ENCODE assay signal across 8 mouse cellular contexts in the genomic region with DNA sequence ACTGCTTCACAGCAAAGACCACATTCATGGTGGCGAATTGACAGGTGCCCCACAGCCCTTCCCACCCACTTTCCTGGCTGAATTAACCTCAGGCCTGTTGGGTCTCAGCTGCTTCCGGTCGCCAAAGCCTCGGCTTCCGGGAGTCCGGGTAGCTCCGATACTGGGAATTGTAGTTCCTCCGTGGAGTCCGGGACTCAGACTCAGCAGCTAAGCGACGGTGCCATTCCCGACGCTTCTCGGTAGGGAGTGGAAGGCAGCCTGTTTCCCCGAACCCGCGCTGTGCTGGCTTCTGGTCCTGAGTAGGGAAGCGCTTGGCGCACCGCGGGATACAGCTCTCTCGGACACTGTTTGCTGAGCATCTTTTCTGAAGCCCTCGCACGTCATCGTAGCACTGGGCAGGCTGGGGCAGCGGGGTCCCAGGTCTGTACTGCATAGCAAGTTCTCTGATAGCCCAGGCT. TPM values are rescaled to one million over a fixed set of nuclear protein-coding genes. Genes with fewer than 3 reads are reported as not detected.
A peak's percentile ranks its signal among the peaks of the same experiment; 100 is the strongest.
DNase-seq lines count a peak whose midpoint lies in the region; ATAC-seq and TF ChIP-seq lines count a peak whose summit lies in the region.

No protein-coding gene starts in this region.

- WGBS in hindbrain, embryonic 10.5 days = under 1% methylated on average over 26 of the region's 26 CpGs
- WGBS in lung, postnatal 0 days = under 1% methylated on average over 26 of the region's 26 CpGs

- no peak for TF ChIP-seq EP300 in lung, postnatal 0 days (IDR thresholded peaks at IDR 0.05)

- H3K27ac ChIP-seq in hindbrain, embryonic 10.5 days = peak overlapping the region; percentile 93
- peak overlapping the region; percentile 65 for H3K27ac ChIP-seq in lung, postnatal 0 days (ENCODE audit: low read length)

- DNase-seq in MEL-GATA-1-ER (ENCODE audit: extremely low read depth, low read depth) = peak; percentile 99
- peak; percentile 91 for DNase-seq in cerebellum, adult 8-10 months
- DNase-seq in forelimb bud, embryonic 11.5 days (ENCODE audit: low read depth, low spot score) = peak; percentile 92
- peak; percentile 93 for DNase-seq in hindbrain, embryonic 10.5 days (ENCODE audit: low spot score)
- DNase-seq in layer of hippocampus, adult 9-11 months = peak; percentile 88
- peak; percentile 93 for DNase-seq in lung, postnatal 0 days (ENCODE audit: low spot score)
- peak; percentile 74 for DNase-seq in ovary, postnatal 14 days (ENCODE audit: low spot score)
- DNase-seq in thymus, postnatal 14 days = peak; percentile 84

- no peaks in the 10 kb centered on the region for H3K9me3 ChIP-seq in hindbrain, embryonic 10.5 days
- no peaks in the 10 kb centered on the region for H3K9me3 ChIP-seq in lung, postnatal 0 days (ENCODE audit: low read length)

- ATAC-seq in lung, postnatal 0 days = peak; percentile 96

- H3K36me3 ChIP-seq in hindbrain, embryonic 10.5 days = peaks cover 13% of the 10 kb centered on the region
- no peaks in the 10 kb centered on the region for H3K36me3 ChIP-seq in lung, postnatal 0 days (ENCODE audit: insufficient read depth, low read length)

- H3K9ac ChIP-seq in lung, postnatal 0 days (replicated peaks; ENCODE audit: low read depth) = peak overlapping the region; percentile 54

- no peaks in the 10 kb centered on the region for H3K27me3 ChIP-seq in hindbrain, embryonic 10.5 days (ENCODE audit: insufficient read depth, poor library complexity, severe bottlenecking)
- no peaks in the 10 kb centered on the region for H3K27me3 ChIP-seq in lung, postnatal 0 days (replicated peaks; ENCODE audit: insufficient read depth, low read length)

- peaks cover 22% of the 10 kb centered on the region for H3K4me1 ChIP-seq in hindbrain, embryonic 10.5 days (replicated peaks)
- 0 out of 2 replicates have a peak, but pooled peaks cover 2% of the 10 kb centered on the region for H3K4me1 ChIP-seq in lung, postnatal 0 days (ENCODE audit: insufficient read depth, low read depth, low read length)

- TF ChIP-seq CTCF in lung, postnatal 0 days (IDR thresholded peaks at IDR 0.05) = no peak

- peak overlapping the region; percentile 80 for H3K4me3 ChIP-seq in hindbrain, embryonic 10.5 days
- peak overlapping the region; percentile 67 for H3K4me3 ChIP-seq in lung, postnatal 0 days (ENCODE audit: low read depth, low read length)

- H3K4me2 ChIP-seq in lung, postnatal 0 days (replicated peaks; ENCODE audit: low read depth, low read length) = peak overlapping the region; percentile 91

RNA-seq across cellular contexts. Expression of gene Vps45, which starts 0.5 kb away (rescaled TPM):
- 30.4 and 32.4 TPM in 2 replicates for polyA plus RNA-seq in hindbrain, embryonic 10.5 days (2016; fragmentation: Nextera tagmentation; extraction: Ambion mirVana)
- polyA plus RNA-seq in lung, postnatal 0 days (2015; fragmentation: Nextera tagmentation; extraction: Ambion mirVana) = 32.3 and 32.8 TPM in 2 replicates

RNA-seq across cellular contexts. Expression of gene Otud7b, which starts 46.6 kb away (rescaled TPM):
- 12.8 and 19.2 TPM in 2 replicates for polyA plus RNA-seq in hindbrain, embryonic 10.5 days (2016; fragmentation: Nextera tagmentation; extraction: Ambion mirVana)
- polyA plus RNA-seq in lung, postnatal 0 days (2015; fragmentation: Nextera tagmentation; extraction: Ambion mirVana) = 30.2 and 30.6 TPM in 2 replicates

Comparison
In these comparisons a context has a peak if more than half of its experiments do, and no peak if none do; other contexts are left out.
1. Peak in every context shown above with its lines: DNase-seq, ATAC-seq, H3K4me3 ChIP-seq and H3K27ac ChIP-seq.